Mouse (Mus musculus) kidney, postnatal 0 days (tissue): ENCODE measurements around the gene Asap2. TPM values are rescaled to one million over a fixed set of nuclear protein-coding genes. Genes with fewer than 3 reads are reported as not detected.

Experiments used
- ATAC-seq: fragments of 200-750 bp; cut with Nextera tagmentation; replicated peaks from 2 replicates; pipeline ENCODE4 v1.8.0; 2017; ENCODE audit warnings: low read depth, moderate number of reproducible peaks, moderate TSS enrichment, moderate library complexity; ENCODE audit not compliant: low FRiP score
- DNase-seq: peaks from one replicate; pipeline ENCODE4 v3.0.0-alpha.2; 2016; ENCODE audit warnings: low spot score
- H3K27ac ChIP-seq: fragments of 300-500 bp; sonication (generic); 2 replicates; pipeline ENCODE4 v1.5.1; 2014; ENCODE audit warnings: mild to moderate bottlenecking
- H3K27me3 ChIP-seq: fragments of 300-500 bp; sonication (generic); 2 replicates; pipeline ENCODE4 v1.6.1; 2014; ENCODE audit warnings: low read length, mixed read lengths; ENCODE audit not compliant: insufficient read depth
- H3K36me3 ChIP-seq: fragments of 300-500 bp; sonication (generic); 2 replicates; pipeline ENCODE4 v1.6.1; 2014; ENCODE audit warnings: low read length, mixed read lengths; ENCODE audit not compliant: insufficient read depth
- H3K4me1 ChIP-seq: fragments of 300-500 bp; sonication (generic); replicated peaks from 2 replicates; pipeline ENCODE4 v1.6.1; 2014; ENCODE audit warnings: antibody characterized with exemption, low read length, mixed read lengths; ENCODE audit not compliant: insufficient read depth
- H3K4me2 ChIP-seq: fragments of 300-500 bp; sonication (generic); 2 replicates; pipeline ENCODE4 v1.6.1; 2014; ENCODE audit warnings: mild to moderate bottlenecking, low read length, moderate library complexity, mixed read lengths
- H3K4me3 ChIP-seq: fragments of 300-500 bp; sonication (generic); replicated peaks from 2 replicates; pipeline ENCODE4 v1.5.1; 2014; ENCODE audit warnings: low read depth, low read length
- H3K9ac ChIP-seq: fragments of 300-500 bp; sonication (generic); 2 replicates; pipeline ENCODE4 v1.6.1; 2014; ENCODE audit warnings: low read depth, low read length
- H3K9me3 ChIP-seq: fragments of 300-500 bp; sonication (generic); replicated peaks from 2 replicates; pipeline ENCODE4 v1.6.1; 2016; ENCODE audit warnings: low read length, inconsistent platforms, mixed read lengths
- CTCF ChIP-seq: IDR thresholded peaks from 2 replicates; pipeline ENCODE4 v1.5.1; 2016; ENCODE audit warnings: antibody characterized with exemption, low read depth, mild to moderate bottlenecking, moderate library complexity
- WGBS: fragments of 180-500 bp; shearing (Covaris S2); extraction: QIAGEN DNeasy Blood & Tissue Kit; methylation state at CpG from one replicate; pipeline ENCODE4 v1.1.7; 2014; 5-methylcytosine and 5-hydroxymethylcytosine counted together
- polyA plus RNA-seq: library from polyadenylated mRNA; unstranded; fragments of >200 nt; fragmentation: Nextera tagmentation; extraction: Ambion mirVana; gene quantifications from 2 replicates; pipeline ENCODE4 v1.2.1, GENCODE M21; 2015

Asap2 gene
- polyA plus RNA-seq, 1 experiment from 2014 or later, result 8.0 TPM

DNA sequence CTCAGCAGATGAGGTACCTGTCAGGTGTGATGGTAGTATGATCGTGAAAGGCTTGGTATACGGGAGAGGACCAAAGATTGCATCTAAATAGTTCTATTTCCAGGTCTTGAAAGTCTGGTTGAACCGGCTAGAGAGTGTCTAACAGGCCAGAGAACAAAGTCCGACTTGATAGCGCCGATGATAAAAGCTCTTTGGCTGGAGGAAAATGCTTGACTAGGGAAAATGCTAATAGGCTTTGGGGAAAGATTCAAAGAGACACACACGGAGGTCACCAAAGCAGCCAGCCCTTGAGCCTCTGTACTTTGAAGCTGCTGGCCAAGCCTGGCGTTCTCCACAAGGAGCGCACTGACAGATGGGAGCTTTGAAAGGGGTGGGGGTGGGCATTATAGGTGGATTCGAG is 219.0 kb downstream of the Asap2 start:
- H3K27ac ChIP-seq, result no peak overlapping the region
- no peaks in the 10 kb centered on the region for H3K4me1 ChIP-seq
- H3K4me2 ChIP-seq, result no peak overlapping the region
- ATAC-seq, result no peak
- DNase-seq, result no peak
- H3K27me3 ChIP-seq, result no peaks in the 10 kb centered on the region
- 84% methylated on average over 10 of the region's 10 CpGs for WGBS
- 0 out of 2 replicates have a peak, but pooled peaks cover 12% of the 10 kb centered on the region for H3K36me3 ChIP-seq
- no peaks in the 10 kb centered on the region for H3K9me3 ChIP-seq
- no peak overlapping the region for H3K4me3 ChIP-seq
- no peak overlapping the region for H3K9ac ChIP-seq
- TF ChIP-seq CTCF, result no peak

DNA sequence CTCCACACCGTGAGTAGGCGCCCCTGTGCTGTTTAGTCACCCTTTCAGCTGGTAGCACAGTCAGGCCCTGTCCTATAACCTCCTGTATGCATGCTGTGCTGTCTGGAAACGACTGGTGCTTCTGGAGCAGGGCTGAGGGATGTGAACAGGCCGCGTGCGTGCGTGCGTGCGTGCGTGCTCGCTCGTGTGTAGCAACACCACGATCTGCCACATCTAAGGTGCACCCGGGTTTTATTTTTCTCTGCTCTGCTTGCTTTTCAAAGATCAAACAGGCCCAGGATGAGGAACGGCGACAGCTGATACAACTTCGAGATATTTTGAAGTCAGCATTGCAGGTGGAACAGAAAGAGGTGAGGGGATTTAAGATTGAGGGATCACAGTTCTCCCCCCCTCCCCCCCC is 222.6 kb downstream of the Asap2 start:
- Histone ChIP-seq H3K9me3 (no peaks in the 10 kb centered on the region), H3K27ac (no peak overlapping the region), H3K36me3 (0 out of 2 replicates have a peak, but pooled peaks cover 7% of the 10 kb centered on the region), H3K4me2 (no peak overlapping the region), H3K27me3 (no peaks in the 10 kb centered on the region), H3K4me3 (no peak overlapping the region), H3K9ac (no peak overlapping the region), H3K4me1 (no peaks in the 10 kb centered on the region)
- DNase-seq (no peak), ATAC-seq (no peak)
- no peak for TF ChIP-seq CTCF
- 68% methylated on average over 17 of the region's 17 CpGs for WGBS

DNA sequence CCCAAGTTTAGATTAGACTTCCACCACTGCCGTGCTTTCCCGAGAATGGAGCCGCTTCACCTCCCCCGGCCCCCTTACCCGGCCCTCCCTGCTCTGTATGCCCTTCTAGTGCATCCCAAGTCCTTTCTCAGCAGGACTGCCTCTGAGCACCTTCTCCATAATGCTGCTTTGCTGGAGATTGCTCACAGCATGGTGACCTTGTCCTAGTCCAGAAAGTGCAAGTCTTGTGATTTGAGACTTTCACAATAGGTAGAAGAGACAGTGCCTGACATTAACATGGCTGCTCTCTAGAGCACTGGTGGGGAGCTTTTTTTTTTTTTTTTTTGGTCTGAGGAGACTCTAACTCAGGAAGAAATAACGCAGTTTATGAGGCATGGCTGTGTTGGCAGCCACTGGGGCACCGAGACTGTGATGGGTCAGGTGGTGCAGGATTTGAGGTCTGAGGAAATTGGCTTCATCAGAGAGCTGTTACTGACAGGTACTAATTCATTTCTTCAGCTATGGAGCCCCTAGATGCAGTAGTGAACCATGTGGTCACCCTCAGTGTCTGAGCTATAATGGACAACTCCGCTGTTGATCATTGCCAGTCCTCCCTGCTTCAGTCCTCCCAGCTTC is 224.4 kb downstream of the Asap2 start:
- ATAC-seq (0 out of 2 replicates have a peak, but pooled peaks have one; percentile 13), DNase-seq (no peak)
- H3K27ac ChIP-seq, result no peak overlapping the region
- H3K36me3 ChIP-seq, result 0 out of 2 replicates have a peak, but pooled peaks cover 14% of the 10 kb centered on the region
- no peaks in the 10 kb centered on the region for H3K27me3 ChIP-seq
- H3K4me1 ChIP-seq, result no peaks in the 10 kb centered on the region
- H3K4me2 ChIP-seq, result no peak overlapping the region
- TF ChIP-seq CTCF, result no peak
- WGBS, result 54% methylated on average over 8 of the region's 8 CpGs
- no peaks in the 10 kb centered on the region for H3K9me3 ChIP-seq
- no peak overlapping the region for H3K4me3 ChIP-seq
- H3K9ac ChIP-seq, result no peak overlapping the region

DNA sequence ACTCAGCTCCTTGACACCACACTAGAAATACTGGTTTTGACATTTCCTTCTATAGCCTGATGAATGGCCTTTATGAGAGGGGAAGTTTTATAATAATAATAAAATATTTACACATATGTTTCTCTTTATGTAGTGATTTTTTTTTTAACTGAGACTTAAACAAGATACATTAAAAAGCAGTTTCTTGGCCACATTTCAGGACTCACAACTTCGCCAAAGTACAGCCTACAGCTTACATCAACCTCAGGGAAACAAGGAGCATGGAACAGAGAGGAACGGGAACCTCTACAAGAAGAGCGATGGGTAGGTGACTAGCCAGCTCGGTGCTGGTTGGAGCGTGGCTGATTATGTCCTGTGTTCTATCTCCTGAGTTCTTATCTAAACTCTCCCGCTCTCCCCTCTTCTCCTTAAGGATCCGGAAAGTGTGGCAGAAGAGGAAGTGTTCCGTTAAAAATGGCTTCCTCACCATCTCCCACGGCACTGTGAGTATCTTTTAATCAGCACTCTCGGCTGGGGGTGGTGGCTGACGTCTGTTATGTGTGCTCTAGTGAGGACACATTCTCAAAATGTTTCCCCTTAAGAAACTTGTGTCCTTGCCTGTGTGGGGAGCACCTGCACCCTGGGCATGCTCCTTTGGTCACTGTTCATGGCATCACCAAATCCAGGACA is 227.7 kb downstream of the Asap2 start:
- no peaks in the 10 kb centered on the region for H3K4me1 ChIP-seq
- no peak overlapping the region for H3K4me3 ChIP-seq
- 74% methylated on average over 11 of the region's 11 CpGs for WGBS
- no peak overlapping the region for H3K4me2 ChIP-seq
- no peak overlapping the region for H3K27ac ChIP-seq
- no peaks in the 10 kb centered on the region for H3K9me3 ChIP-seq
- no peak overlapping the region for H3K9ac ChIP-seq
- ATAC-seq, result no peak
- H3K27me3 ChIP-seq, result no peaks in the 10 kb centered on the region
- DNase-seq, result no peak
- no peak for TF ChIP-seq CTCF
- 0 out of 2 replicates have a peak, but pooled peaks cover 11% of the 10 kb centered on the region for H3K36me3 ChIP-seq

DNA sequence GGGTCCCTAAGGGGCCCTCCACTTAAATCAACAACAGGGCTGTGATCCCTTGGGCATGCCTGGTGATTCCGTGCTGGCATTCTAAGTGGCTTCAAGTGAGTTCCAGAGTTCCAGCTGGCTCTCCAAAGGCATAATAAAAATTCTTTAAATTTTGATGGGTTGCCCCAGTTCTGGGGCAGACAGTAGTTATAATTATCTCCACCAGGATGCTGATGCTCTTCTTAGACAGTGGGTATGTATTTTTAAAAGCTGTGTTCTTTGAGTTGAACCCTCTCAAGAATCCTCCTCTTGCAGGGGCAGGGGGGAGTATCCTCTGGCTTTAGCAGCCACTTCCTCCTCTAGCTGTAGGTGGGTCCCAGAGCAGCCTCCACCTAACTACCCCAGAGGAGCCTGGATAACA is 230.3 kb downstream of the Asap2 start:
- Histone ChIP-seq H3K4me1 (no peaks in the 10 kb centered on the region), H3K4me3 (no peak overlapping the region), H3K4me2 (no peak overlapping the region), H3K9me3 (no peaks in the 10 kb centered on the region), H3K27ac (no peak overlapping the region), H3K27me3 (no peaks in the 10 kb centered on the region), H3K36me3 (0 out of 2 replicates have a peak, but pooled peaks cover 10% of the 10 kb centered on the region), H3K9ac (no peak overlapping the region)
- ATAC-seq (no peak), DNase-seq (no peak)
- WGBS, result 79% methylated on average over 1 of the region's 1 CpGs
- no peak for TF ChIP-seq CTCF

DNA sequence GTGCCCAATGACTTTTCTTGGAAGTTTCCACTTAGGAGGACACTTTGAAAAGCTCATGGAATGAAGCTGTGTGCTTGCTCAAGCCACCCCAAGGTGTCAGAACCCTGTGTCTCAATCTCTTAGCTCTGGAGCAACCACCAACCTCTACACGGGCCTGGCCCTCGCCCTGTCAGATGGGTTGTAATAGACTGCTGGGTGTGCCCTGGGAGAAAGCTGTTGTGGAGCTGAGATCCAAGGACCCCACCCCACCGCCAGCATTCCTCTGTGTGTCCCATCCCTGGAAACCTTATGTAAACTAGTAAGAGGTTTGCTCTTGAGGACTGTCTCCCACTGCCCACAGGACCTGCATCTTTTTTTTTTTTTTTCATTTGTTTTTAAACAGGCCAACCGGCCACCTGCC is 233.7 kb downstream of the Asap2 start:
- H3K27me3 ChIP-seq, result no peaks in the 10 kb centered on the region
- no peak for DNase-seq
- H3K4me3 ChIP-seq, result no peak overlapping the region
- ATAC-seq, result no peak
- WGBS, result 88% methylated on average over 4 of the region's 4 CpGs
- TF ChIP-seq CTCF, result no peak
- H3K27ac ChIP-seq, result no peak overlapping the region
- H3K9ac ChIP-seq, result no peak overlapping the region
- no peaks in the 10 kb centered on the region for H3K36me3 ChIP-seq
- 0 out of 2 replicates have a peak, but pooled peaks cover 5% of the 10 kb centered on the region for H3K4me1 ChIP-seq
- no peaks in the 10 kb centered on the region for H3K9me3 ChIP-seq
- no peak overlapping the region for H3K4me2 ChIP-seq
